Mouse (Mus musculus): ENCODE results near the gene Sv2a.
A peak's percentile ranks its signal among the peaks of the same experiment; 100 is the strongest.

Sv2a gene

GRCm38 (mm10) chr3:96222774-96223173, 41.8 kb downstream of the Sv2a start:
- no peak for DNase-seq

GRCm38 (mm10) chr3:96225421-96225820, 44.5 kb downstream of the Sv2a start:
- no peak for DNase-seq

- DNase-seq: no peak
Observed at GRCm38 (mm10) chr3:96226695-96227648, 46.0 kb downstream of the Sv2a start.

GRCm38 (mm10) chr3:96228828-96229227, 47.9 kb downstream of the Sv2a start:
- no peak for DNase-seq

- no peak for DNase-seq
Observed at GRCm38 (mm10) chr3:96230404-96230803, 49.5 kb downstream of the Sv2a start.

- DNase-seq: no peak
Observed at GRCm38 (mm10) chr3:96230910-96231757, 50.2 kb downstream of the Sv2a start.

- no peak for DNase-seq
Observed at GRCm38 (mm10) chr3:96231758-96232120, 50.8 kb downstream of the Sv2a start.

- peak; percentile 50 for DNase-seq
Observed at GRCm38 (mm10) chr3:96234914-96235313, 54.0 kb downstream of the Sv2a start.

- no peak for DNase-seq
Observed at GRCm38 (mm10) chr3:96235836-96236235, 54.9 kb downstream of the Sv2a start.

- DNase-seq: no peak
Observed at GRCm38 (mm10) chr3:96236834-96237334, 55.9 kb downstream of the Sv2a start.

GRCm38 (mm10) chr3:96237335-96237903, 56.5 kb downstream of the Sv2a start:
- no peak for DNase-seq

GRCm38 (mm10) chr3:96237904-96238511, 57.1 kb downstream of the Sv2a start:
- DNase-seq: no peak

GRCm38 (mm10) chr3:96238954-96239793, 58.2 kb downstream of the Sv2a start, which contains the start of gene Hist2h3c2:
Hist2h3c2 (minus strand) TSS chr3:96239127.
- peak; percentile 53 for DNase-seq

GRCm38 (mm10) chr3:96239949-96240798, 59.2 kb downstream of the Sv2a start, which contains the start of gene Hist2h2aa2:
Hist2h2aa2 (minus strand) TSS chr3:96240276.
- peak; percentile 95 for DNase-seq

GRCm38 (mm10) chr3:96240799-96241197, 59.8 kb downstream of the Sv2a start:
- DNase-seq: no peak

GRCm38 (mm10) chr3:96243921-96244572, 63.1 kb downstream of the Sv2a start:
- DNase-seq: peak; percentile 47
